ENCODE assay signal across 18 mouse cellular contexts in genomic region chr16:36531630-36532029, GRCm38 (mm10). TPM values are rescaled to one million over a fixed set of nuclear protein-coding genes. Genes with fewer than 3 reads are reported as not detected.
DNase-seq lines count a peak whose midpoint lies in the region; ATAC-seq and TF ChIP-seq lines count a peak whose summit lies in the region.
"Had no signal": no experiment of that assay in that cellular context is flagged by ENCODE, and none has a peak within 500 bp of the region (broad histone marks: within the 10 kb centered on the region; RNA-seq: fewer than 3 reads in every experiment).

No protein-coding gene starts in this region.

- no peak for ATAC-seq in limb, embryonic 12.5 days (ENCODE audit: insufficient number of reproducible peaks, insufficient read depth, low FRiP score, low TSS enrichment, low read depth)
- ATAC-seq in limb, embryonic 13.5 days (ENCODE audit: low FRiP score, low read depth): no peak
- ATAC-seq: hindbrain, embryonic 16.5 days; intestine, postnatal 0 days; liver, postnatal 0 days had no signal

- H3K9me3 ChIP-seq in limb, embryonic 12.5 days: no peaks in the 10 kb centered on the region
- no peaks in the 10 kb centered on the region for H3K9me3 ChIP-seq in limb, embryonic 10.5 days (replicated peaks)
- H3K9me3 ChIP-seq in limb, embryonic 13.5 days: no peaks in the 10 kb centered on the region
- H3K9me3 ChIP-seq: forebrain, embryonic 10.5 days; heart, embryonic 13.5 days; midbrain, embryonic 10.5 days had no signal

- WGBS in limb, embryonic 12.5 days: 77% methylated on average over 5 of the region's 5 CpGs
- 82% methylated on average over 5 of the region's 5 CpGs for WGBS in limb, embryonic 10.5 days
- 72% methylated on average over 5 of the region's 5 CpGs for WGBS in limb, embryonic 13.5 days

- H3K36me3 ChIP-seq in limb, embryonic 12.5 days: no peaks in the 10 kb centered on the region
- H3K36me3 ChIP-seq in limb, embryonic 10.5 days: no peaks in the 10 kb centered on the region
- no peaks in the 10 kb centered on the region for H3K36me3 ChIP-seq in limb, embryonic 13.5 days
- H3K36me3 ChIP-seq: forebrain, embryonic 10.5 days; heart, embryonic 13.5 days; midbrain, embryonic 10.5 days had no signal

- no peak overlapping the region for H3K4me2 ChIP-seq in limb, embryonic 12.5 days
- H3K4me2 ChIP-seq in limb, embryonic 13.5 days (replicated peaks): no peak overlapping the region
- H3K4me2 ChIP-seq: heart, embryonic 13.5 days had no signal

- intact Hi-C loops in gastrocnemius, adult 2 months (cut with DNase I): no loop called here
- intact Hi-C loops in gastrocnemius, postnatal 36 days (cut with DNase I): no loop called here

- peaks cover 13% of the 10 kb centered on the region for H3K4me1 ChIP-seq in limb, embryonic 12.5 days (replicated peaks)
- H3K4me1 ChIP-seq in limb, embryonic 10.5 days: peaks cover 17% of the 10 kb centered on the region
- peaks cover 20% of the 10 kb centered on the region for H3K4me1 ChIP-seq in limb, embryonic 13.5 days

- no peaks in the 10 kb centered on the region for H3K27me3 ChIP-seq in limb, embryonic 12.5 days
- H3K27me3 ChIP-seq in limb, embryonic 10.5 days (ENCODE audit: low read depth, poor library complexity, severe bottlenecking): no peaks in the 10 kb centered on the region
- no peaks in the 10 kb centered on the region for H3K27me3 ChIP-seq in limb, embryonic 13.5 days
- H3K27me3 ChIP-seq: heart, embryonic 13.5 days had no signal

- peak overlapping the region; percentile 81 for H3K27ac ChIP-seq in gastrocnemius, adult 2 months
- H3K27ac ChIP-seq in limb, embryonic 12.5 days: peak overlapping the region; percentile 35; the same call in 1 of the 2 replicates
- no peak overlapping the region for H3K27ac ChIP-seq in limb, embryonic 10.5 days
- H3K27ac ChIP-seq in limb, embryonic 13.5 days: peak overlapping the region; percentile 61; the same call in 1 of the 2 replicates
- H3K27ac ChIP-seq: forebrain, embryonic 10.5 days; heart, embryonic 13.5 days; midbrain, embryonic 10.5 days had no signal

- no peak for TF ChIP-seq CTCF in gastrocnemius, adult 2 months (IDR thresholded peaks at IDR 0.05)

- H3K4me3 ChIP-seq in gastrocnemius, adult 2 months: peak overlapping the region; percentile 33; the same call in 1 of the 2 replicates
- no peak overlapping the region for H3K4me3 ChIP-seq in limb, embryonic 12.5 days (replicated peaks)
- no peak overlapping the region for H3K4me3 ChIP-seq in limb, embryonic 10.5 days
- H3K4me3 ChIP-seq in limb, embryonic 13.5 days: no peak overlapping the region
- H3K4me3 ChIP-seq: forebrain, embryonic 10.5 days; heart, embryonic 13.5 days; midbrain, embryonic 10.5 days had no signal

- DNase-seq in gastrocnemius, adult 2 months: no peak
- DNase-seq in gastrocnemius, postnatal 36 days: no peak
- DNase-seq in limb, embryonic 10.5 days (ENCODE audit: low spot score): no peak
- no peak for DNase-seq in embryo, embryonic 11 days
- no peak for DNase-seq in spleen, postnatal 14 days (ENCODE audit: low spot score in 2 of 2)
- DNase-seq: adrenal gland, postnatal 10 days; cerebellum, adult 9-10 months; liver, postnatal 0 days had no signal

- H3K9ac ChIP-seq in limb, embryonic 12.5 days (replicated peaks): no peak overlapping the region
- no peak overlapping the region for H3K9ac ChIP-seq in limb, embryonic 13.5 days
- H3K9ac ChIP-seq: heart, embryonic 13.5 days; liver, postnatal 0 days had no signal

RNA-seq across cellular contexts. Expression of gene Casr, which starts 30.3 kb away (rescaled TPM):
- total RNA-seq in gastrocnemius, adult 2 months (2021): 1 to 10 TPM; 1.7 to 2.5 TPM
- total RNA-seq in gastrocnemius, postnatal 36 days (2021): 1 to 10 TPM in 1 of 2 experiments, under 1 TPM in 1; 0.74 to 1.3 TPM
- polyA plus RNA-seq in limb, embryonic 12.5 days (2016; fragmentation: Nextera tagmentation; extraction: Ambion mirVana): 0.13 and 0.31 TPM in 2 replicates
- polyA plus RNA-seq in limb, embryonic 10.5 days (2016; fragmentation: Nextera tagmentation; extraction: Ambion mirVana): 0.13 and 0.14 TPM in 2 replicates
- 0.17 and 0.20 TPM in 2 replicates for polyA plus RNA-seq in limb, embryonic 13.5 days (2015; fragmentation: Nextera tagmentation; extraction: Ambion mirVana)
- total RNA-seq: heart, adult 18-20 months; liver, adult 2 months had no signal
- polyA plus RNA-seq: liver, adult 2 months; neural tube, embryonic 11.5 days had no signal
